Mouse (Mus musculus) mouse embryonic stem cell (cell line): ENCODE data around the gene Mrln.
"Not testable (repeated sequence)": the region's sequence is repeated elsewhere in the genome, so short reads cannot be mapped to it uniquely, and the experiment has no call there.

Experiments
- in situ Hi-C, 2 experiments: fragments of 300-500 bp; cut with MboI; formaldehyde crosslinking; loops; 1 replicate in 1 of 2; 3 replicates in 1 of 2; pipeline ENCODE4 v1.14.3; 2019 to 2020; ENCODE audit warnings: low sequenced_read_pairs in 2 of 2, low pct_unique_long_range_greater_than_20kb in 1 of 2, mixed read lengths in 1 of 2; ENCODE audit not compliant: unreplicated experiment in 1 of 2

Mrln gene

DNA sequence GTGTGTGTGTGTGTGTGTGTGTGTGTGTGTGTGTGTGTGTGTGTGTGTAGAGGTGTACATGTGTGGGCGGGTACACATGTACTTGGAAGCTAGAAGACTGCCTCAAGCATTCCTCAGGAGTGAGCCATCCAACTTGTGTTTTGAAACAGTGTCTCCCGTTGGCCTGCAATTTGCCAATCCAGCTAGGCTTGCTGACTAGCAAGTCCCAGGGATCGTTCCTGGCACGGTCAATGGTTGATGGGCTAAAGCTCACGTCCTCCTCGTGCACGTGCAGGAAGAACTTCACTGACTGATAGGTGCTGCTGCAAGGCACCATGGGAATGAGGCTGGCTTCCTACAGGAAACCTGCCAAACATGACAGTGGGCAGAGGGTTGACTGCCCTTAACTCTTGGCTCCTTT lies 17.9 kb upstream of the Mrln start:
- in situ Hi-C loops, result no loop called here

DNA sequence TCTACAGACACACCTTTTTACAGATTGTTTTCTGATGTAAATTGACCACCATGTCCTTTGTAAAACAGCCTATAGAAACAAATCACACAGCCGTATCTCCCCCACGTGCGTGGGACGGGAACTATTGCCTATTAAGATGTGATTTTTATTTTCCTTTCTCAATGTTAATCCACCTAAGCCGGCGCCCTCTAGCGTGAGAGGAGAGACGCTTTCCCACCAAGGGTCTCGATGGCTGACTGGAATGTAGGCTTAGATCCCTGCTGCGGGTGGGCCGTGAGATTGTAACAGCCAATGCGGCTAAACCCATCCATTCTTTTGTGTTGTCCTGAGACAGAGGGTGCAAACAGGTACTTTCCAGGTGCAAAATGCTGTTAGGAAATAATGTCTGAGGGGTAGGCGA lies 14.6 kb upstream of the Mrln start:
- in situ Hi-C loops, result loop anchor here in 1 of 2 experiments (5.0 kb wide), 1 partner anchor 107 kb away; no protein-coding TSS in a partner anchor

DNA sequence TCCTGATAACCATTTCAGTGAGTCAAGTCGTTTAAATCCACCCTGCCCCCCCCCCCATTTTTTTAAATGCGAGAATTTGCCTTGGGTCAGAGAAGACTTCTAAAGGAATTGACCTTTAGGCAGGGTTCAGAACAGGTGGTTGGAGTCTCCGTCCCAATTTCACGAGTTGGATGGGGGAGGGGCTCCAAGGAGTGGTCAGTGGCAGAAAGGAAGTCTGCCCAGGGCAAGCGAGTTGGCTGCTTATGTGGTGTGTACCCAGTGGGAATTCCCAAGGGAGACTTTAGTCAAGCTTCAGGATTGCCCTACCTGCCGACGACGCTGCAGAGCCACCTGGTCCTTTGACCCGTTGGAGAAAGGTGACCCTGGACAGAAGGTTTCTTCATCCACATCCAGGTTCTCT lies 10.2 kb upstream of the Mrln start:
- in situ Hi-C loops, result loop anchor here in 1 of 2 experiments (5.0 kb wide), 1 partner anchor 103 kb away; no protein-coding TSS in a partner anchor

DNA sequence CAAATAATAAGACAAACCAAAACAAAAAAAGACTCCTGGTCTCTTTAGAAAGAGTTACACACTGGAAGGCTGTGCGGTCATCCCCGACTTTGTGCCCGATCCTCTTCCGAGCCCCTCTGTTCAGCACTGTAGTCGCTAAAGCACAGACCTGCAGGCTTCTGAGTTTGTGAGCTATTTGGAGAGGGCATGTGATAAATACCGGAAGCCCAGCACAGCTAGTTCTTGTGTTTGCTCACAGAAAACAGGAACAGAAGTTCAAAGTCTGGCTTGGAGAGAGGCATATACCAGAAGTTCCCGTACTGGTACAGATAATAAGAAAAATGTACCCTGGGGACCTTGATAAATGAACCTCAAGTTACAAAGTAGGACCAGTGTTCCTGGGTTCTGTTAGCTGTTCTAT lies 9.2 kb upstream of the Mrln start:
- in situ Hi-C loops, result no loop called here

DNA sequence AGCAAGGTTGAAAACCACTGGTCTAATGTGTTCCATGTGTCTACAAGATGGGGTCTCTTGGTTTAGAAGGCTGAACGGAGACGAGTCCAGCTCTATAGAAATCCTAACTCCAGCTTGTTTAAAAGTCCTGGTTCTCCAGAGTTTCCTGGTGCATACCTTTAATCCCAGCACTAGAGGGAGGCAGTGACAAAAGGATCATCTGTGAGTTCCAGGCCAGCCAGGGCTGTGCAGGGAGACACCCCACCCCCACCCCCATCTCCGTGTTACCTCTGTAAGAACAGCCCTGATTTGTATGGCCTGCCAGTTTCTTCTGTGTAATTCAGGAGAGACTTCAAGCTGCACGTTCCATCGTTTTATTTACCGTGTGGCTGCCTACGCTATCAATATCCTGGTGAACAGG lies 8.7 kb upstream of the Mrln start:
- in situ Hi-C loops, result no loop called here

DNA sequence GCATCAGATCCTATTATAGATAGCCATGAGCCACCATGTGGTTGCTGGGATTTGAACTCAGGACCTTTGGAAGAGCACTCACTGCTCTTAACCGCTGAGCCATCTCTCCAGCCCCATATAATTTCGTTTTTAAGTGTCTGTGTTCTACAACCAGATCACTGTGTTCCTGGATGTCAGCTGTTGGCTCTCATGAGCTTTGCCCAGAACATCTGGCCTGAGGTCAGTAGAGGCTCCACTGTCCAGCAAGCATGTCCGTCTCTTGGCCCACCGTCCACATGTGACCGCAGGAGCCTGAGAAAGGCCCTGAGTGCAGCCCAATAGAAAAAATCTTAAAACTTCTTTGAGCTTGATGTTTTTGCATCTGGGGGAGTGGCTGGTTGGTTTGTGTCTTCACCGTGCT lies 7.8 kb upstream of the Mrln start:
- in situ Hi-C loops, result no loop called here

DNA sequence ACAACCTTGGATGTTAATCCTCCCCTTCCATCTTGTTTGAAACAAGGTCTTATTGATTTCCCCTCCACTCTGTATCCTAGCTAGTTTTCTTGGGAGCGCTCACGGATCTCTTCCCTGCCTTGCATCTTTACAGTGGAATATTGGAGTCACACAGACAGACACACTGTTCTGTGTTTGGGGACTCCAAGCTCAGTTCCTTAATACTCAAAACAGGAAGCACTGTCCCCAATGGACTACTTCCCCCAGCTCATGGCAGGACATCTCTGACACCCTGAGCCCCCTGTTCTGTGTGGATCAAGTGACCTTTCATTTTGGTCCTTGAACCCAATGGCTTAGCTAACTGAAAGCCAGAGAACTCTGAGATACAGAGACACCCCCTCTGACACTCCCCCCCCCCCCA lies 6.9 kb upstream of the Mrln start:
- in situ Hi-C loops, result no loop called here

DNA sequence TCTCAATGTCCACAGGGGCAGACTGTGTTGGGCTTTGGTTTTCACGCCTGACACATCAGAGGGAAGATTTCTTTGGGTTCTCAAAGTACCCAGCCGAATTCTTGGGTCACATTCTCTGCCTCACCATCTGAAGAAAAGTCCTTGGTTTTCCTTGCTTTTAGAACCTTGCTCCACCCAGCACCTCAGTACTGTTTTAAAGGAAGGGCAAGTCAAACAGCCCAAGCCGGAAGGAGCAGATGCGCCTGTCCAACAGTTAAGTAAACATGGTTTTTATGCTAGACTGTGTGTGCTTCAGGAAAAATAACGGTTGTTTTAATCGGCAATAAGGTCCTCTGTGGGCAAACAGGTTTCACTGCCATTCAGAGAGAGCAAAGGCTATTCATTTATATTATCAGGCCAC lies 6.5 kb upstream of the Mrln start:
- in situ Hi-C loops, result no loop called here

DNA sequence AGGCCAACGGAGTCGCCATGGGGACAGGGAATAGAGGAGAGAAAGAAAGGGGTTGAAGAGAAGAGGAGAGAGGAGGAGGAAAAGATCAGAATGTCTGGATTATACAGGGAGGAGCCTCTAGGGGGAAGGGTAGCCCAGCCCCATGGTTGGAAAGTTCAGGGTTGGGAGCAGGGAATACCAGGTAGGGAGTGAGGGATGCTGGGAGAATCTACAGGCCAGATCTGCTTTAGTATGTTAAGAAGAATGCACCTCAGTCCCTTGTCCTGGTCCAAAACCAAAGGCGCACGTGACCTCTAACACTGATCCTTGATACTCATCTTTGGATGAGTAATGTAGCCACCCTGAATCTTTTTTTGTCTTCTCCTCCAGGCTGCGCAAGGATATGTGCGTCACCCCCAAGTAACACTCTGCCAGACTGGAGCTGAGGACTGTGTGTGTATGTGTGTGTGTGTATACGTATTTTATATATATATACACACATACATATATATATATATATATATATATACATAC lies 5.5 kb upstream of the Mrln start:
- in situ Hi-C loops, result no loop called here

DNA sequence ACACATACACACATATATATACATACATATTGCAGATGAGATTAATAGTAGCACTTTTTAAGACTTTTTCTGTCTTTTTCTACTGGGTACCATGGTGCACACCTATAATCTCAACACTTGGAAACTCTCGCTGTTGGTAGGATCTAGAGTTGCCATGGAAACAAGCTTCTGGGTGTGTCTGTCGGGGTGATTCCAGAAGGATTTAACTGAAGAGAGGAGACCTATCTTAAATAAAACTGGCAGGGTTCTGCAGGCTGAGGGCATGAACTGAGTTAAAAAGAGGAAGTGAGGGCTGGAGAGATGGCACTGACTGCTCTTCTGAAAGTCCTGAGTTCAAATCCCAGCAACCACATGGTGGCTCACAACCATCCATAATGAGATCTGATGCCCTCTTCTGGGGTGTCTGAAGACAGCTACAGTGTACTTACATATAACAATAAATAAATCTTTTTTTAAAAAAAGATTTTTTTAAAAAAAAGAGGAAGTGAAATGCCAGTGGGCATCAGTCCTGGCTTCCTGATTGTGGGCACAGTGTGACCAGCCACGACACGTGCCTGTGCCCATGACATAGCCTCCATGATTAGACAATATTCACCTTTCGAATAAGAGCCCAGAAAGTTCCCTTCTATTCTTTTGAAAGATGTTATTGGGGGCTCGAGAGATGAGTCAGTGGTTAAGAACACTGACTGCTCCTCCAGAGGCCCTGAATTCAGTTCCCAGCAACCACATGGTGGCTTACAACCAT lies 4.8 kb upstream of the Mrln start:
- in situ Hi-C loops, result no loop called here

DNA sequence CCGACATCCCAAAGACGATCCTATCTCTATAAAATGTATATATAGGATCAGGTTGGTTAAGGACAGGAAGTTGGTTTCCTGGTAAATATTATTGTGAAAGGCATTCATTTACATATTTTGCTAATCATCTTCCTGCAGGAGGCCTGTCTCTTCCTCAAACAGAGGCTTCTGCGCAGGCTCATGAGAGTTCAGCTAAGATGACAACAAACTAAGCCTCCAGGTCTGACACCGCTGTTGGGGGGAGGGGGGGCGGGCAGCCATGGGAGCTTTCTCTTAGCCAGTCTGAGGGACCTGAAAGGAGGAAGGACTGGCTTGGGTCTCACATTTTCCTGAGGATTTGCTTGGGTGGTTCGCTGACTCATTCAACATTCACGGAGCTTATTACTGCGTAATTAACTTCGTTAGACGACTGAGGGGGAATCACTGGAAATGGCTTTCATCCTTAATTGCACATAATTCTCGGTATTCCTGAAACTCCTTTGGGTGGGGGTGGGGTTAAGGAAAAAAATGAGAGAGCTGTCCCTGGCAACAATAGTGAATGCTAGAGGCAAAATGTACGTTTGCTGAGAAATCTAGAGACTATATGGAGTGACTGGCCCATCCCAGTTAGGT lies 3.5 kb upstream of the Mrln start:
- in situ Hi-C loops, result no loop called here

DNA sequence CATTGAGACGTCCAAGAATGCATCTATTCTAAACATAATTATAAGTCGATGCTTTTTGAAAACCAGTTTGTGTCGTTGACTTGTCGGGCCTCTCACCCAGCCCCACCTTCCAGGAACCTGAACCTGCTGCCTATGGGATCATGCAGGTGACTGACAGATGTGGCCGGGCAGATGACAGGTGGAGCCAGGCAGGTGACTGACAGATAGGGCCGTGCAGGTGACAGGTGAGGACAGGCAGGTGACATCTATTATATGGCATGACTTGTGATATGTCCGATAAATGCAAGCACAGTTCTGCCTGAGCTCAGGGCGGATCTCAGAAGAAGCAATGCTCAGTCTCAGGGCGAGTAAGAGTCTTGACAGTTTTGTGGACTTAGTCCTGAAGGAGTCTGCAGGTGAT lies 6.8 kb downstream of the Mrln start:
- in situ Hi-C loops, result no loop called here

DNA sequence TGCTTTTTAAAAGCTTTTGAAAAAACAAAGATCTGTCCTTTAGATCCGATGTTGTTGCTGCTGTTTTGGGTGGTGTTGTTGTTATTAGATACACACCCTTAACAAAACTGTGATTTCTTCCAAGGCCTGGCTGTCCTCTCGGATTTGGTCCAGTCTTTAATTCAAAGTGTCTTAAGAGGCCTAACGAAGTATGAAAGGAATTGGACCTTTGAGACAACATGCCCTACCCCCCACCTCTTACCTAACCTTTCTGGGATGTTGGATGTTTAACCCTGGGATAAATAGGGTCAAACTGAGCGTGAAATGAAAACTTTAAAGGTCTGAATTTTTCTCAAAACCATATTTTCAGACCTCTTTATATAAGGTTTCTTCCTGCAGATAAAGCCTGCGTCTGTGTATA lies 16.5 kb downstream of the Mrln start:
- in situ Hi-C loops, result no loop called here

DNA sequence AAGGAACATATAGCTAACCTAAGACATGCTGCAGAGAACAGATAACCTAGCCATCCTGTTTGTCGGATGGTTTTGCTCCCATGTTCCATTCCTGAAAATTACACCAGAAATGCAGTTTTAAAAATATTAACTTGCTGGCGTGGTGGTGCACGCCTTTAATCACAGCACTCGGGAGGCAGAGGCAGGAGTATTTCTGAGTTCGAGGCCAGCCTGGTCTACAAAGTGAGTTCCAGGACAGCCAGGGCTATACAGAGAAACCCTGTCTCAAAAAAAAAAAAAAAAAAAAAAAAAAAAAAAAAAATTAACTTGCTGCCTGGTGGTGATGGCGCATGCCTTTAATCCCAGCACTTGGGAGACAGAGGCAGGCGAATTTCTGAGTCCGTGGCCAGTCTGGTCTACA lies 17.8 kb downstream of the Mrln start:
- in situ Hi-C loops, result not testable (repeated sequence)

DNA sequence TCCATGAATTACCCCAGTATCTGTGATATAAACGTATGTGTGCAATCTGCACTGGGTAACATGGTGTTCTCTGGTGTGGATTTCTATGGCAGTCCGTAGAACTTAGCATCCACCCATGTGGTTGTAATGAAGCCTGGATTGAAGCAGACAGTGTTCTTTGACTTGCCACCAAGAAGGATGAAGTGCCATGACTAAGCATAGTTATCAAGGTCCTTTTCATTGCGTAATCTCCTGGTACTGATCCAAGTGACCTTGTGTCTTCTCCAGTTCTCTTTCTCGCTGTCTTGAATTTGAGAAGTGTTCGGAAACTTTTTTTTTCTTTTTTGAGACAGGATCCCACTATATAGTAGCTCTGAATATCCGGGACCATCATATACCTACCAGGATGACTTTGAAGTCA lies 20.1 kb downstream of the Mrln start:
- in situ Hi-C loops, result no loop called here

DNA sequence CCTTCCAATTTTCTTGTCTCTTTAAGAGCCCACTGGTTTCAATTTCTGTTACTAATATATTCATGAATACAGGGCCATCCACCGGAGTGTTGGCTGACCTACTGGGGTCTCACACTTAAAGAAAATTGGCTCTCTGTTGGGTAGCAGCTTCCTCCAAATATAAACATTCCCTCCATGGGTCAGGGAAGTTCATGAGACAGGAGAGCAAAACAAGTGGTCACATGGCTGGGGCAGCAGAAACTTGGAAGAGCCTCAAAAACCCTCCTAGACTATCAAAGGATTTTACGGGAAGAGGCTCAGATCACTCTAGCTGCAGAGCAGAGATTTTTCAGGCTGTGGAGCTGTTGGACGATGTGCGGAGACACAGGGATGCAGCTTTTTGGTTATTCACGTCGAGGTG lies 21.3 kb downstream of the Mrln start:
- in situ Hi-C loops, result no loop called here

DNA sequence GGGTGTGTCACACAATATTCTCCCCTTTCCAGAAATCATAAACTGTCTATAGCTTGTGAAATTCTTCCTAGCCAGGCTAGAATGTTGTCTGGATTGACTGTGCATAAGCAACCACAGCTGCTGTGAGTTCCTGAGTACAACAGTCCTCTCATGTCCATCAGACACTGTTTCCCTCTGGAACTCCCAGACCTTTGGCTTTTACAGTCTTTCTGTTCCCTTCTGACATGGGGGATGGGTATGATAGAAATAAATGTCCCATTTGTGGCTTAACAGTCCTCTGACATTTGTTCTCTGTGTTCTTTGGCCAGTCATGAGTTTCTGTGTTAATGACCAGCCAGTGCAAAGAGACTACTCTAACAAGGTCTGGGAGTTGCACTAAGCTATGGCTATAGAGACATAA lies 22.1 kb downstream of the Mrln start:
- in situ Hi-C loops, result no loop called here

DNA sequence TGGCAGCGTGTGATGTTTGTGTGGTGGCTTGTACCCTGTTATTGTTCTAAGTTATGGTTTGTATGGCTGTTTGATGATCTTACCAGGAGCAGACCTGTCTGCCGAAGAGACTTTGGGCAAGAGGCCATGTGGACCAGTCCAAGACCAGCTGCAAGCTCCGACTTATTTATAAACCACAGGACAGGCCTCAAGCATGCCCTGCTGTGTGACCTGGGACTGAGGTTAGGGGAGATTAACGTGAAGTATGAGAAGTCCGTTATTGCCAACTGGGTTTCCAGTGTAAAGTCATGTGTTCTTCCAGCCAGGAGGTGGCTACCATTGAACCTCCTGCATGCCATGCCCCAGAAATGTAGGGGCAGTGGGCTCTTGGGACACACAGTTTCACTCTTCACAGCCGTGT lies 25.9 kb downstream of the Mrln start:
- in situ Hi-C loops, result no loop called here

DNA sequence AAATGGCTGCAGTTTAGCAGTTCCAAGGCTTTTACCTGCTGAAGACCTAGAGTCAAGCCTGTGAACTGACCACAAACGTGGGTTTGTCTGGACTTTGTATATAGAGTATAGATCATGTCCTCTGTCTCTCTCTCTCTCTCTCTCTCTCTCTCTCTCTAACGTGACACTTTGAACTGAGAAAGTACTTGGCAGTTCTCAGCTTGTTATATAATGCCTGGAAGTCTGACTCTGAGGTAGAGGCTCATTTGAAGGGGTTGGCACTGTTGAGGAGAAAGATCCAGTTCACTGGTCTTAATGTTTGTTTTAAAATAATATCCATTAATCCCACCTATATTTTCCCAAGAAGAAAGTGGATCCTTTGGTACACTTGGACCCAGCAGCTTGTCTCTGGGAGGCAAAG lies 33.5 kb downstream of the Mrln start:
- in situ Hi-C loops, result no loop called here

DNA sequence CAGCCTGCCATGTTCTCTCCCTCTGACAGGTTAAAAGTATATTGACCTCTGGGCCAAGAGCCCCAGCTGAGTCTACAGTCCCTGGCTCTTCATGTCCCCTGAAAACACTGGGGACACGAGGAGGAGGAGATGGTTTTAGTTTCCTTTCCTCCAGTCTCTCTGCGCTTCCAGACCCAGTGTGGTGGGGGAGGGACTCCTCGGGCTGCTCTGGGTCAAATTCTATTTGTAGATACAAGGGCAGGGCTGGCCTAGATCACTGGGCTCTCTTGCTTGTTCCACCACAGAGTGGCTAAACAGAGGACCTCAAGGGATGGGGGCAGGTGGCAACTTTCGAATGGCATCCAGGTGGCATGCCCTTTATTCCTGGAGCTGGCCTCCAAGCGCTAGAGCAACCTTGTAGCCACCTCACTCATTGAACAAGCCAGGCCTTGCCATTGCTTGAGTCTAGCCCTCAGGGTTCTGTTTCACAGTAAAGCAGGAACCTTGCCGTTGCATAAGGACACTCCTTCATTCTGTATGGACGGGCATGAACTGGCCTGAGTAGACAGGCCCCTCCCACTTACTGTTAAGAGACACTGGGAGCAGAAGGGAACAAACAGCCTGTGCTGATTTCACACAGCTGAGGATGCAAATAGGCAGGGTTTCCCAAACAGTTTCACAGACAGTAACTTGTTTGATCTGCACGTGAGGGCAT lies 38.4 kb downstream of the Mrln start:
- in situ Hi-C loops, result no loop called here
